Mouse (Mus musculus): ENCODE data around the gene Cox17.

GRCm38 (mm10) chr16:38379088-38379487, 32.3 kb downstream of the Cox17 start:
- TF ChIP-seq CTCF (IDR thresholded peaks at IDR 0.05; ENCODE audit: extremely low read depth, insufficient read length, insufficient replicate concordance, low read depth, low read length) (no peak), POLR2A (IDR thresholded peaks at IDR 0.05; ENCODE audit: low read depth, low read length) (no peak)

Measured in small intestine, adult 2 months (tissue).